Mouse (Mus musculus) stomach, postnatal 0 days (tissue): ENCODE data around the gene Vezt.

ENCODE experiments used
- CTCF ChIP-seq: IDR thresholded peaks from 2 replicates; pipeline ENCODE4 v1.5.1; 2016; ENCODE audit warnings: antibody characterized with exemption, low read depth, mild to moderate bottlenecking, moderate library complexity
- EP300 ChIP-seq: optimal IDR thresholded peaks from 2 replicates; pipeline ENCODE3; 2016; ENCODE audit warnings: antibody characterized with exemption

DNA sequence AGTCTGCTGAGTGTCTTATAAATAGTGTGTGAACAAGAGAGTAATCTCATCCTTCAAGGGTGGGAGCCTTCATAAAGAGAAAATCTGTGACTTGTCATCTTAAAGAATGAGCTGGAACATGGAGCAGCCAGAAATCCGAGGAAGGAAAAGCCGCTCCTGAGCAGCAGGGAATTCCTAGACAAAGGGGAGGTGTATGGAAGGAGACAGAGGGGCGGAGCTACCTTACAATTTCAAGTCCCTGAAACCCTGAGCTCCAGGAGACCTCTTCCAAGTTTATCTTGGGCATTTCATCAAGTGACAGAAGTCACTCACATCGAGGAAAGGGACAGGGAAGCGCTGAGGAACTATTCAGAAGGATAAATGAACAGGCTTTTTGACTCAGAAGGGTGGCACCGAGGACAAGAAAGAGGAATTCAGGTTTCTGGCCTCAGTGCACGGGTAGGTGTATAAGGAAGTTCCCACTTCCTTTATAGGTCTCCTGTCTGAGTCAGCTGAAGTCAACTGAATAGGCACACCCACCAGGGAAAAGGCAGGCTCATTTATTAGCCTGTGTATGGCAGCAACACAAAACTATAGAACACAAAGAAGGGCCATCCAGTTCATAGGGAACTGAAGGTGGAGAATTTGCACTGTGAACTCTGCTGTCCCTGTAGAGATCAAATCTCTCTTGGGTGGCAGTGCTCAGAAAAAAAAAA is 46.6 kb upstream of the Vezt start:
- TF ChIP-seq CTCF (no peak), EP300 (no peak)
